Mouse (Mus musculus): Measurements from ENCODE around the gene Usb1.
"Not testable (repeated sequence)": the region's sequence is repeated elsewhere in the genome, so short reads cannot be mapped to it uniquely, and the experiment has no call there.

Usb1 gene

DNA sequence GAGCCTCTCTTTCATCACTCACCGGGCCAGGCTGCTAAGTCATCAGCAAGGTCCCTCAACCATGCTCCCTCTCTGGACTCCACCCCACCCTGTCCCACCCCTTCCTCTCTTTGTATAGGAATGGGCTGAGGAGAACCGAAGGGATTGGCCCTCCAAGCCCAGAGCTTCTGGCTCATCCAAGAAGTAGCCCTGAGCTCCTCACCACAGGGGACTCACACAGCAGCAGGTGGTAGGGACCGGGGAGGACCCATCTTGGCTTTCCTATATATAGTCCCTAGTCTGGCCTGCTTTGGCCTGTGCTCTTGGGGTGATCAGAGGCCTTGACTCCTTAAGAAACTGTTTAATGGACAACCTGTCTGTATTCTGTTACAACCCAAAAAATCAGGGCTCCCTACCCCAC lies 42.3 kb downstream of the Usb1 start:
- DNase-seq (ENCODE audit: low read depth, low spot score), result no peak

DNA sequence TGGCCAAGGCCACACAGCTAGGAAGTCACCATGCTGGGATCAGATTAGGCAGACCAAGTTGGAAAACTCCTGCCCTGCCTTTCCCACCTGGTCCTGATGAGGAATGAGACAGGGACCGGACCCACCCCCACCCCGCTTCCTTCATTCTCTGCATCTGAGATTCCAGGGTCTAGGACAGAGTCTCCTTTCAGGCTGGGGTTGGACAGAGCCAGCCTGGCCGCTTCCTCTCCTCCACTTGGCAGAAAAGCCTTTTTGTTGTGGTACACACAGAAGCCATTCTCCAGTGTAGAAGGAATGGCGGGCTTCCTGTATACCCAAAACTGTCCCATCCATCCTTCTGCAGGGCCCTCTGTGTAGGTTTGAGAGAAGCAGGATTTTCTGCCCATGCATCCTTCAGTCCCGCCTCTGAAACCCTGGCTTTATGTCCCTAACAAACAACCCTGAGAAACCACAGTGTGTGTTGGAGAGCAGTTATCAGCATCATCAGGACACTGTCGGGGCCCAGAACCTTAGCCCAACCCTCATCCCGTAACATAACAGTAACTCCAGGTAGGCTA lies 43.4 kb downstream of the Usb1 start:
- no peak for DNase-seq (ENCODE audit: low read depth, low spot score)

DNA sequence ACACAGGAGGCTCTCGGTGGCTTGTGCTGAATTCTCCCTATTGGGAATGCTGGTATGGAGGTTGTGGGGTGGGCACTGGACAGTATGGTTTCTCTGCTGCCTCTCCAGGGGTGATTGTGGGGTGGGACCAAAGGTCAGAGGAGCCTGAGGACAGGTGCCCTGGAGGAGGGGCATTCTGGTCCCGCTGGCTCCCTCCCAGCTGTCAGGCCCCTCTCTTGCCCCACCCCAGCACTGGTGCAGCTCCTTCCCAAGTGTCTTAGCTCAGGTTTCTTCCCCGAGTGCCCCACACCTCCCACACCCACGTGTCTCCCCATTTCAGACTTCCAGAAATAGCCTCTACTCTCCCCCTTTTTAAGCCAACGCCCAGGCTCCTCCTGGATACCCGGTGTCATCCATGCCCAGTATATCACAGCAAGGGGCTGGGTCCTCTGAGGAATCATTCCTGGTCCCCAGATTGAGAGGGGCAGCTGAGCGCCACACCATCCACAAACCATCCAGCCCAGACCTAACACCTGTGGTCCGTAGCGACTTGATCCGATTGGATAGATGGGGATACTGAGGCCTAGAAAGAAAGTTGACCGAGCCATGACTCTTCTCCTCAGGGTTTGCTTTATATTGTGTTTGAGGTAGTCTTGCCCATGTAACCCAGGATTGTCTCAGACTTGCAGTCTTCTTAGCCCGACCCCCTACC lies 44.4 kb downstream of the Usb1 start:
- no peak for DNase-seq (ENCODE audit: low read depth, low spot score)

DNA sequence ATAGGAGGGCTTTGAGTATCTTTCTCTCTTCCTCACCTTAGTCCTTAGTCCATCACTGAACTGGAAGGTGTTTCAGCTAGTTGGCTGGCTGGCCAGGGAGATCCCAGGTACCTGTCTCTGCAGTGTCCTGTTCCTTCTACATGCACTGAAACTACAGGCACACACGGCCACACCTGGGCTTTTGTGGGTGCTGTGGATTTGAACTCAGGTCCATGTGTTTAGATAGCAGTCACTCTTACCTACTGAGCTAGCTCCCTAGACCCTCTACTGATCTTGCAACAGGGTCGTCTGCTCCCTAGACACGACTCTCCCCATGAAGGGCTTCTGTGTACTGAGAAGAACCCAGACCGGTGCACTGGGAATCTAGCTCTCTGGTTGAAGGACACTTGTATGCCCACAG lies 45.0 kb downstream of the Usb1 start:
- DNase-seq (ENCODE audit: low read depth, low spot score), result no peak

DNA sequence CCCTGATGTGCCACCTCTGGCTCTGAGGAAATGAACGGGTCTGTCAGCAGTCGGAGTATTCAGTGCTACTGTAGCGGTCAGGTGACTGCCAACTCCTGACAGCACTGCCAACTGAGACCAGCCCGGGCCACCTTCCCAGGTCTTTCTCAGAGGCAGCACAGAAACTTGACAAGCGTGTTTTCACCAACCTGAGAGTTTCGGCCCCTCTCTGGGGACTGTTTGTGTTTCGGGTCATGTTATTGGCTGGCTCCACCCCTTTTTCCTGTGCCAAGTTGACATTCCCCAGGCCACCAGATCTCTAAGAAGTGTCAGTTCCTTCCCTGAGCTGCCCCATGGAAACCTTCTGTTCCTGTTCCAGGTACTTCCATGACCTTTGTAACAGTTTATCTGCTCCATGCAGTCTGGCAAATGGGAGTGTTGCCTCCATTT lies 45.8 kb downstream of the Usb1 start:
- no peak for DNase-seq (ENCODE audit: low read depth, low spot score)

DNA sequence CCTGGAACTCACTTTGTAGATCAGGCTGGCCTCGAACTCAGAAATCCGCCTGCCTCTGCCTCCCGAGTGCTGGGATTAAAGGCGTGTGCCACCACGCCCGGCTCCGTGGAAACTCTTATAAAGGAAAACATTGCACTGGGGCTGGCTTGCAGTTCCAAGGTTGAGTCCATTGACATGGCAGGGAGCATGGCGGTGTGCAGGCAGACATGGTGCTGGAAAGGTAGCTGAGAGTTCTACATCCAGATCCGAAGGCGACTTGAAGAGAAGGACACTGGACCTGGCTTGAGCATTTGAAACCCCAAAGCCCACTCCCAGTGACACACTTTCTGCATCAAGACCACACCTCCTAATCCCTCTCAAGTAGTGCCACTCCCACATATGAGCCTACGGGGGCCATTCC lies 46.8 kb downstream of the Usb1 start:
- not testable (repeated sequence) for DNase-seq (ENCODE audit: low read depth, low spot score)

DNA sequence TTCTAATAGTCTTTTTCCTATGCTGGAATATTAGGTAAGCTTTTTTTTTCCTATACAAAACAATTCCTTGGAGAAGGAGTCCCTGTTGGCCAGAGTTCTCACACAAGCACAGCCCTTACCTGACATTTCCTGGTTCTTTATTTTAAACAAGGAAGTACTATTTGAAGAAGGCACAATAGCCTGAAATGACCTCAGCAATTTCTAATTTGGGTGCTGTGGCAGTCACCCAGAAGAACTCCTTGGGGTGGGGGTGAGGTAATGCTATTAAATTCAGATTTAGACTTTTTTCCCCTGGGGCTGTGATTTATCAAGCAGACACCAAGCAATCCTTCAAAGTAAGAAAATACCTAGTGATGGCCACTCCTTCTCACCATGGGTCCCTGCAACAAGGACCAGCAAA lies 48.9 kb downstream of the Usb1 start:
- DNase-seq (ENCODE audit: low read depth, low spot score), result no peak

DNA sequence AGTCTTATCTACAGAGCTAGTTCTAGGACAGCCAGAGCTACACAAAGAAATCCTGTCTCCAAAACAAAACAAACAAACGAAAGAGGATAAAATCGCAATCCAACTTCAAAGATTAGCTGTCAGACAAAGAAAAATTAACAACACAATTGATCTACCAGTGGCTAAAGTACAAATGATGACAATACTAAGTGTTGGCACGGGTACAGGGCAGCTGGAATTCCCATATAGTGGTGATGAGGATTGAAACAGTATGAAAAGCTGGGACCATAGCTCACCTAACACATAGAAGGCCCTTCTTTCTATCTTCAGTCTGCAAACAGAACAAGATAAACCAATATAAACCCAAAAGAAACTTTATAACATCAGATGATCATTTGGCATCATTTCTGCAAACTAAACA lies 49.5 kb downstream of the Usb1 start:
- DNase-seq (ENCODE audit: low read depth, low spot score), result no peak

DNA sequence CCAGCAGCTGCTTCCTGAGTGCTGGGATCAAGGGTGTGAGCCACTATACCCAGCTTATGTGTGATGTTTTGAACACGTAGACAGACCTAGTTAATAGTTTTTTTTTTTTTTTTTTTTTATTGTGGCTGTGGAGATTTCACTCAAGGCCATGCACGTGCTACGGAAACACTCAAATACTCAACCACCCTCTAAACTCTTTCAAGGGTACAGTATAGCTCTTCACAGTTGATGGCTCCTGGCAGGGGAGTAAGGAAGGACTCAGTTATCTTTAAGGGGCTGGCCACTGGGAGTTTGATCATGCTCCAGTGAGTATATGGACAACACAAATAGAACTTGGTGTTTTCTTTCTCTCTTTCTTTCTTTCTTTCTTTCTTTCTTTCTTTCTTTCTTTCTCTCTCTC lies 52.4 kb downstream of the Usb1 start:
- no peak for DNase-seq (ENCODE audit: low read depth, low spot score)

DNA sequence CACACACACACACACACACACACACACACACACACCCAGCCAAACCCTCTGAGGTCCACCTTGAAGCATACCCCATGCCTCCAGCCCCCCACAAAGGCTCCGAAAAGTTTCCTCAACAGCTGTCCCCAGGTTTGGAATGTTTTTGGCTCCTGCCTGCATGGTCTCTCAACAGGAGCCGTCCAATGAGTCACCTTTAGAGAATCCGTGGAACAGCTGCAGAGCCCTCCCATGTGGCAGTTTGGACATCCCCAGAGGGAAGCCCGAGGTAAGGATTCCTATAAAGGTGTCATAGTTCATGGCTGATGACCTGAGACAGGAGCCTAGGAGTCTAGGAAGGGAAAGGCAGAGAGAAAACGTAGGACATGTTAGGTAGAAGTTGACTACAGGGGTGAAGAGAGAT lies 54.0 kb downstream of the Usb1 start:
- DNase-seq (ENCODE audit: low read depth, low spot score), result no peak

DNA sequence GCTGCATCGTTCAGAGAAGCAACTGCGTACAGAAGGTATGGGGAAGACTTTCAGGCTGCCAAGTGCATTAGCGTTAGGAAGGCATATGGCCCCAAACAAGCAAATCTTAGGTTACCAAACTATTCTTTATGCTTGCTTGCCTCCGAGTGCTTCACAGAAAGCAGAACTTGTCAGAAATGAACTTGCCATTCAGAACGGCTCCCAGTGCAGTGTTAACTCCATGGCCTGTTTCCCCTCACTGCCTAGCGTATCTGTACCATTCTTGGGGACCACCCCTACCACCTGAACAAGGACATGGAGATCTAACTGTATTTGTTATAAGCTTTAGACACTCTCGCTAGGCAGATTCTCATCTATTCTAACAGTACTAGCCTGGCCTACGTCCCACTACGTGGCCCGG lies 55.1 kb downstream of the Usb1 start:
- DNase-seq (ENCODE audit: low read depth, low spot score), result no peak

DNA sequence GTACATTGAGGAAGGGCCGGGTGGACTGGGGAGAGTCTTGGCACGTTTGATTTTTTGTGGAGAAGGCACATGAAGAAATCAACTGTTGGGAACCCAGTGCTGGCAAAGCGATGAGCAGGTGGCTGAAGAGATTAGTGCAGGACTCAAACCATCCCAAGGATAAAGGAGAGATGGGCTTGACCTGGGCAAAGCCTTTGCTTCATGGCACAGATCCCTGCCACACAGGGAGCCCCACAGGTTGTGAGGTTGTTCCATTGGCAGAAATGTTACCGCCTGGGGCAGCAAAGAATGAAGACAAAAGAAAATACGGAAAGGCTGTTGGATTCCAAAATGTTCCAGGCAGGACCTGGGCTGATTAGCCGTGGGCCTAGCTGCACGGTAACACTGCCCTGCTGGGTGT lies 55.9 kb downstream of the Usb1 start:
- no peak for DNase-seq (ENCODE audit: low read depth, low spot score)

DNA sequence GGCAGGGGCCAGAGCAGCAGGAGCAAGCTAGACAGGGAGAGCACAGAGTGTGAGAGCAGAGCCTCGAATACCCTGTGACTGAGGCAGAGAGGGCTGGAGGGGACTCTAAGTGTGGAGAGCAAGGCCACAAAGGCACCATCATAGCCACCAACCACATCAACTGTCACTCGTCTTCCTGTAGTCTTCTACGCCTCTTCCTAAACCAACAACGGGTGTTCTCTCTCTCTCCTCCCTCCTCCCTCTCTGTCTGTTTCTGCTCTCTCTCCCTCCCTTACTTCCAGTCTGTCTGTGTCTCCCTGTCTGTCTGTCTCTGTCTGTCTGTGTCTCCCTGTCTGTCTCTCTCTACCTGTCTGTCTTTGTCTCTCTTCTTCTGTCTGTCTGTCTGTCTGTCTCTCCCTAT lies 58.2 kb downstream of the Usb1 start:
- no peak for DNase-seq (ENCODE audit: low read depth, low spot score)

DNA sequence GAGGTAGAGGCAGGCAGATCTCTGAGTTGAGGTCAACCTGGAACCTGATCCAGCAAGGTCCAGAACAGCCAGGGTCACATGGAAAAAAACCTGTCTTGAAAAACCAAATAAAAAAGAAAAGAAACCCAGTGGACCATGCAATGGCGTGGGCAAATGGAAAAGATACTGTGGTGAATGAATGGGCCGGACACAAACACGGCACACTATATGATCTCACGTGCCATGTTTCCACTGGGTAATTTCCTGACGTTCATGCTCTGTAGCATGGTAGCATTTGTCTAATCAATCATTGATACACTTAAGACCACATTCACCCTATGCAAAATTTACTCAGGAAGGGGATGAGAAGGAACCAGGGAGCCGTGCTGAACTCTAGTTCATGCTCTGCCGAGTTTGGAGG lies 59.0 kb downstream of the Usb1 start:
- no peak for DNase-seq (ENCODE audit: low read depth, low spot score)

DNA sequence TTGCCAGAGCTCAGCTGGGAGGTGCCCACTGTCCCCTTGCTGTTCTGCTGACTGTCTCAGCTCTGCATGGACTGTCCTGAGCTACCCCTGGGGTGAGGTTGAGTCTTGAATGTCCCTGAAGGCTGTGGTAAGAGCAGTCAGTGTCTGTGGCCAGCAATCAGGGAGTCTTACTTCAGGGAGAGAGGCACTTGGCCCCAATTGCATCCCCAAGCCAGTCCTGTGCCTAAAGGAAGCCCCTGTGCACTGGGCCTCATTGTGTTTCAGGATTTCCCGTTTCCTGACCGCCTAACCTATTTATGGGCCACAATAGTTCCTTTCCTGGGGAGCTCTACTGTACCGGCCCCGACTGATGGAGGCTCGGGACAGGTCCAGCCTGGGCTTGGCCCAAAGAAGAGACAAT lies 60.5 kb downstream of the Usb1 start:
- DNase-seq (ENCODE audit: low read depth, low spot score), result no peak

DNA sequence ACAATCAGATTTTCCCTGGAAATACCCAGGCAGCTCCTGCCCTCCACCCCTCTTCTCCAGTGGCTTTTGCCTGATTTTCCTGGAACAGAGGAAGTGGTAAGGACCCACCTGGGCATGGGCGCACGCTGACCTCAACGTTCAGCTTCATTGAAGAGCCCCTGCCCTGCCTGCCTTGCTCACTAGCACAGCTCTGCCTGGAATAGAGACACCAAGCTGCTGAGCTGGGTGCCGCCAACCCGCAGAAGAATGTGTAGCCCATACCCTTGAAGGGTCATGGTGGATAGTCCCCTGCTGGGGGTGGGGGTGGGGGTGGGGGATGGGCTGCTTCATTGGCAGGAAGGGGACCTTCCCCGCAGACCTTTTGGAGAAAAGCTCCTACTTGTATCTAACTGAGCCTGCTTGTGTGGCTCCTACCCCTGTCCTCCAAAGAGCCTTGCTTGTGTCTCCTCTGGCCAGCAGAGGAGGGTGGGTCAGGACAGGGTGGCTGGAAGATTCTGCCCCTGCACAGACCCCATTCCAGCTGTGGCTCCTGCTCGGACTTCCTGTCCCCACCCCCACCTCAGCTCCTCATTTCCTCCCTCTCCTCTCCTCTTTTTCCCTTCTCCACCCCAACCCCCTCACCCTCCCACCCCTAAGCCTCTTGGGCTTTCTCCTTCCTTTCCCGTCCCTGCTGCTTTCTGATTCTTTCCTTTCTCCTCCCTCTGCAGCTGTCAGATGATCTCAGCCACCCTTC lies 63.3 kb downstream of the Usb1 start:
- no peak for DNase-seq (ENCODE audit: low read depth, low spot score)

DNA sequence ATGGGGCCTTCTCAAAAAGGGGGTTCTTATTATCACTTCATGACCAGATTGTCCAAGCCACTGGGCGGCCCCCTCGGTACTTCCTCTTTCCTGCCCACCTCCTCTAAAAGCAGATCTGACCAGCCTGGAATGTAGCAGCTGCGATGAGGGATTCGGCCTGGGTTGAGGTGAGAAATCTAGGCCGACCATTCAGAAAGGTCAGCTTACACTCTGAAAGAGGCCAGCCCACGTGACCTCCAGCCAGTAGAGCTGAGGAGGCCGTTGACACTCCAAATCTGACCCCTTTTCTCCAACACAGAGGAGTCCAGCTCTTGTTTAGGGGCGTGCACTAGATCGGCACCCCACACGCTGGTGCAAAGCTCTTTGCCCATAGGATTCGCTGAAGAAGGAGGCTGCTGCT lies 64.7 kb downstream of the Usb1 start:
- no peak for DNase-seq (ENCODE audit: low read depth, low spot score)
